Mouse (Mus musculus) heart, embryonic 16.5 days (tissue): ENCODE measurements around the gene Ank3. TPM values are rescaled to one million over a fixed set of nuclear protein-coding genes. Genes with fewer than 3 reads are reported as not detected.

Source experiments
- ATAC-seq: fragments of 200-750 bp; cut with Nextera tagmentation; replicated peaks from 2 replicates; pipeline ENCODE4 v1.8.0; 2017; ENCODE audit warnings: moderate number of reproducible peaks; ENCODE audit not compliant: insufficient read depth, low FRiP score; ENCODE audit errors: extremely low read depth
- H3K27ac ChIP-seq: fragments of 300-500 bp; sonication (generic); 2 replicates; pipeline ENCODE4 v1.5.1; 2014; ENCODE audit warnings: mild to moderate bottlenecking, low read length, control low read depth, moderate library complexity
- H3K27me3 ChIP-seq: fragments of 300-500 bp; sonication (generic); 2 replicates; pipeline ENCODE4 v1.6.1; 2014; ENCODE audit warnings: low read length, mixed read lengths; ENCODE audit not compliant: control insufficient read depth, insufficient read depth
- H3K36me3 ChIP-seq: fragments of 300-500 bp; sonication (generic); 2 replicates; pipeline ENCODE4 v1.6.1; 2014; ENCODE audit not compliant: control insufficient read depth, insufficient read depth
- H3K4me1 ChIP-seq: fragments of 300-500 bp; sonication (generic); 2 replicates; pipeline ENCODE4 v1.6.1; 2014; ENCODE audit warnings: low read length, mixed read lengths; ENCODE audit not compliant: control insufficient read depth, insufficient read depth
- H3K4me2 ChIP-seq: fragments of 300-500 bp; sonication (generic); 2 replicates; pipeline ENCODE4 v1.6.1; 2014; ENCODE audit warnings: low read depth, mild to moderate bottlenecking, control low read depth, low read length
- H3K4me3 ChIP-seq: fragments of 300-500 bp; sonication (generic); 2 replicates; pipeline ENCODE4 v1.5.1; 2014; ENCODE audit warnings: mild to moderate bottlenecking, control low read depth, low read length
- H3K9ac ChIP-seq: fragments of 300-500 bp; sonication (generic); 2 replicates; pipeline ENCODE4 v1.6.1; 2014; ENCODE audit warnings: low read length, control low read depth
- H3K9me3 ChIP-seq: fragments of 300-500 bp; sonication (generic); replicated peaks from 2 replicates; pipeline ENCODE4 v1.6.1; 2016; ENCODE audit warnings: low read length; ENCODE audit not compliant: control insufficient read depth
- WGBS: fragments of 180-500 bp; shearing (Covaris S2); extraction: QIAGEN DNeasy Blood & Tissue Kit; methylation state at CpG from one replicate; pipeline ENCODE4 v1.1.7; 2014; 5-methylcytosine and 5-hydroxymethylcytosine counted together
- polyA plus RNA-seq: library from polyadenylated mRNA; unstranded; fragments of >200 nt; fragmentation: Nextera tagmentation; extraction: Ambion mirVana; gene quantifications from 2 replicates; pipeline ENCODE4 v1.2.1, GENCODE M21; 2015

Ank3 gene
- polyA plus RNA-seq, 1 experiment from 2014 or later, result 33.2 TPM

- H3K4me3 ChIP-seq, result no peak overlapping the region
- H3K27ac ChIP-seq, result no peak overlapping the region
- no peak for ATAC-seq
- no peaks in the 10 kb centered on the region for H3K9me3 ChIP-seq
- peaks cover 5% of the 10 kb centered on the region; the same call in 1 of the 2 replicates for H3K4me1 ChIP-seq
- no peak overlapping the region for H3K9ac ChIP-seq
- H3K36me3 ChIP-seq, result no peaks in the 10 kb centered on the region
- H3K27me3 ChIP-seq, result no peaks in the 10 kb centered on the region
- H3K4me2 ChIP-seq, result no peak overlapping the region
- WGBS, result 73% methylated on average over 8 of the region's 8 CpGs
Observed at GRCm38 (mm10) chr10:69507719-69508118, 109.1 kb downstream of the Ank3 start.

DNA sequence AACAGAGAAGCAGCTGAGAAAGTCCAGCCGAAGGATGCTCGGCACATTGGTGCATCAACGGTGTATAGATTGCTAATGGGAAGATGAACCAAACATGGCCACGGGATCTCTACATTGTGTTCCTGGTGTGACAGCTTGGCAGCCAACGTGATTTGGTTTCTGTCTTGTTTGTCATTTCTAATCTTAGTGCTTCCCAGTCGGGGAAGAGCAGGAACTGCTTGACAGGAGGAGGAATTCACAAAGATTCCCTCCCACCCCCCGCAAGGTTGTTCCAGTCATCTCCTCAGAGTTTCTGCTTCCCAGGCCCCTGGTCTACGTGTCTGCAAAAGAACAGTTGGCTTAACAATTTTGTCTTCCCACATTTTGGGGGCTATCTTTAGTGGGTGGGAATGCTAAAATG is 111.8 kb downstream of the Ank3 start:
- WGBS, result 60% methylated on average over 8 of the region's 8 CpGs
- H3K9ac ChIP-seq, result no peak overlapping the region
- H3K27ac ChIP-seq, result no peak overlapping the region
- no peak overlapping the region for H3K4me3 ChIP-seq
- H3K4me2 ChIP-seq, result no peak overlapping the region
- no peaks in the 10 kb centered on the region for H3K36me3 ChIP-seq
- no peaks in the 10 kb centered on the region for H3K9me3 ChIP-seq
- H3K4me1 ChIP-seq, result no peaks in the 10 kb centered on the region
- ATAC-seq, result no peak
- H3K27me3 ChIP-seq, result no peaks in the 10 kb centered on the region

DNA sequence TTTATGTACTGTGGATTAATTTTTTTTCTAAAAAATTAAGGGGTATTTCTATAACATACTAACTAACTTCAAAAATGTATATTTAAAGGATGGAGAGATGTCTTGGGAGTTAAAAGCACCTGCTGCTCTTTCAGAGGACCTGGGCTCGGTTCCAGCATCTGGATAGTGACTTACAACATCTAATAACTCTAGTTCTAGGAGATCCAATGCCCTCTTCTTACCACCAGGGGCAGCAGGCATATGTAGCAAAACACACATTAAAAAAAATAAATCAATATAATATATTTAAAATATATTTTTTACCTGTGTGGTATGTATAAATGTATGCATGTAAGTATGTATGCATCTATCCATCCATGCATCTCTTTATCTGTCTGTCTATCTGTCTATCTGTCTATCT is 112.7 kb downstream of the Ank3 start:
- Histone ChIP-seq H3K4me2 (no peak overlapping the region), H3K4me1 (no peaks in the 10 kb centered on the region), H3K27ac (no peak overlapping the region), H3K9ac (no peak overlapping the region), H3K9me3 (no peaks in the 10 kb centered on the region), H3K27me3 (no peaks in the 10 kb centered on the region), H3K36me3 (no peaks in the 10 kb centered on the region), H3K4me3 (no peak overlapping the region)
- no peak for ATAC-seq
- 76% methylated on average over 1 of the region's 1 CpGs for WGBS

- no peak for ATAC-seq
- no peak overlapping the region for H3K4me2 ChIP-seq
- H3K27ac ChIP-seq, result no peak overlapping the region
- no peak overlapping the region for H3K9ac ChIP-seq
- H3K27me3 ChIP-seq, result no peaks in the 10 kb centered on the region
- no peak overlapping the region for H3K4me3 ChIP-seq
- H3K36me3 ChIP-seq, result no peaks in the 10 kb centered on the region
- WGBS, result 74% methylated on average over 4 of the region's 4 CpGs
- H3K4me1 ChIP-seq, result no peaks in the 10 kb centered on the region
- no peaks in the 10 kb centered on the region for H3K9me3 ChIP-seq
Observed at GRCm38 (mm10) chr10:69521977-69522376, 123.4 kb downstream of the Ank3 start.

DNA sequence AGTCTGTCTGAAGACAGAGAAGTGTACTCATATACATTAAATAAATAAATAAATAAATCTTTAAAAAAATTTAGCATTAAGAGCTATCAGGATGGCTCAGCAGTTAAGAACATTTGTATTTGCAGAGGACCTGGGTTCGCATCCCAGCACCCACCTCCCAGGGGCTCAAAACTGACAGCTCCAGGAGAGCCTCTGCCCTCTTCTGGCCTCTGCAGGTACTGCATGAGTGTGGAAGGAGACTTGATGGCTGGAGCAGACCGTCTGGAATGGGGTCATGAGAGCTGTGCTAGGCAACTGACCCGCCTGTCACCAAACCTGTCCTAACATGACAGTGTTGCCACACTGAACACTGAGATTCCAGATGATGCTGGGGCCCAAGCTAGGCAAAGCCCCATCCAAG is 124.6 kb downstream of the Ank3 start:
- Histone ChIP-seq H3K4me1 (no peaks in the 10 kb centered on the region), H3K4me2 (no peak overlapping the region), H3K9me3 (no peaks in the 10 kb centered on the region), H3K27ac (no peak overlapping the region), H3K9ac (no peak overlapping the region), H3K27me3 (no peaks in the 10 kb centered on the region), H3K4me3 (no peak overlapping the region), H3K36me3 (no peaks in the 10 kb centered on the region)
- no peak for ATAC-seq
- WGBS, result 77% methylated on average over 3 of the region's 3 CpGs

GRCm38 (mm10) chr10:69527318-69527717 is 128.7 kb downstream of the Ank3 start:
- no peak overlapping the region for H3K9ac ChIP-seq
- no peak overlapping the region for H3K27ac ChIP-seq
- H3K4me2 ChIP-seq, result no peak overlapping the region
- WGBS, result 89% methylated on average over 10 of the region's 10 CpGs
- no peak overlapping the region for H3K4me3 ChIP-seq
- H3K36me3 ChIP-seq, result no peaks in the 10 kb centered on the region
- 0 out of 2 replicates have a peak, but pooled peaks cover 2% of the 10 kb centered on the region for H3K4me1 ChIP-seq
- ATAC-seq, result no peak
- no peaks in the 10 kb centered on the region for H3K27me3 ChIP-seq
- no peaks in the 10 kb centered on the region for H3K9me3 ChIP-seq

GRCm38 (mm10) chr10:69528746-69529145 is 130.2 kb downstream of the Ank3 start:
- H3K36me3 ChIP-seq, result no peaks in the 10 kb centered on the region
- no peaks in the 10 kb centered on the region for H3K9me3 ChIP-seq
- 0 out of 2 replicates have a peak, but pooled peaks cover 6% of the 10 kb centered on the region for H3K4me1 ChIP-seq
- H3K27me3 ChIP-seq, result no peaks in the 10 kb centered on the region
- H3K4me2 ChIP-seq, result peak overlapping the region; percentile 55
- peak overlapping the region; percentile 5; the same call in 1 of the 2 replicates for H3K9ac ChIP-seq
- ATAC-seq, result no peak
- H3K27ac ChIP-seq, result peak overlapping the region; percentile 73
- peak overlapping the region; percentile 28; the same call in 1 of the 2 replicates for H3K4me3 ChIP-seq
- 50% methylated on average over 4 of the region's 4 CpGs for WGBS

- Histone ChIP-seq H3K9me3 (no peaks in the 10 kb centered on the region), H3K36me3 (no peaks in the 10 kb centered on the region), H3K4me2 (no peak overlapping the region), H3K4me1 (0 out of 2 replicates have a peak, but pooled peaks cover 6% of the 10 kb centered on the region), H3K4me3 (no peak overlapping the region), H3K27me3 (no peaks in the 10 kb centered on the region), H3K9ac (no peak overlapping the region), H3K27ac (no peak overlapping the region)
- WGBS, result 87% methylated on average over 6 of the region's 6 CpGs
- ATAC-seq, result no peak
Observed at GRCm38 (mm10) chr10:69530326-69530725, 131.8 kb downstream of the Ank3 start.

GRCm38 (mm10) chr10:69531569-69531968 is 133.0 kb downstream of the Ank3 start:
- ATAC-seq, result no peak
- H3K36me3 ChIP-seq, result no peaks in the 10 kb centered on the region
- H3K4me2 ChIP-seq, result no peak overlapping the region
- no peak overlapping the region for H3K9ac ChIP-seq
- H3K27me3 ChIP-seq, result no peaks in the 10 kb centered on the region
- no peak overlapping the region for H3K27ac ChIP-seq
- peaks cover 8% of the 10 kb centered on the region; the same call in 1 of the 2 replicates for H3K4me1 ChIP-seq
- WGBS, result 74% methylated on average over 5 of the region's 5 CpGs
- H3K9me3 ChIP-seq, result no peaks in the 10 kb centered on the region
- H3K4me3 ChIP-seq, result no peak overlapping the region
